ENCODE assay signal across 10 mouse cellular contexts in the genomic region with DNA sequence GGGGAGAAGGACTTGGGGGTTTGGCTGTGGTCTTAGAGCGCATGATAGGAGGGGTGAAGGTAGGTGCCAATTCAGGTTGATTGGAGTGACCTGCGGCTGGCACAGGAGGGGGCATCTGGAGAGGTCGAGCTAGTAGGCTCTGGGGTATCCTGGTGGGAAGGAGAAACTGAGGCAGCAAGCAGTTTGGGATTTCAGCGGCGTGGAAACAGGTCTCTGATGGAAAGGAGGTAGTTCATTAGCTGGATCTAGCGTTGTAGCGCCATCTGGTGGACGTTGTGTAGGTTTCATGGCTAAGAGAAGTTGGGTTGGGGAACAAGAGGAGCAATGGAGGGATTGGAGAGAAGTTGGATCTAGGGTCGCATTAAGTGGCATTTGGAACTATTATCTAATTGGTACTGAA. TPM values are rescaled to one million over a fixed set of nuclear protein-coding genes. Genes with fewer than 3 reads are reported as not detected.
DNase-seq lines count a peak whose midpoint lies in the region; ATAC-seq and TF ChIP-seq lines count a peak whose summit lies in the region.
"Had no signal": no experiment of that assay in that cellular context is flagged by ENCODE, and none has a peak within 500 bp of the region (broad histone marks: within the 10 kb centered on the region; RNA-seq: fewer than 3 reads in every experiment).

No protein-coding gene starts in this region.

- no peak for TF ChIP-seq POLR2A in liver, adult 2 months (IDR thresholded peaks at IDR 0.05; ENCODE audit: extremely low read depth, insufficient read depth, low read length)

- peak; percentile 53; the same call in 1 of the 2 replicates for TF ChIP-seq CTCF in liver, adult 2 months (IDR thresholded peaks at IDR 0.05; ENCODE audit: low read depth, low read length)

- ATAC-seq in liver, embryonic 11.5 days (replicated peaks; ENCODE audit: low FRiP score), result no peak
- ATAC-seq in megakaryocyte, adult 5-6 weeks (ENCODE audit: poor library complexity, severe bottlenecking), result 0 out of 2 replicates have a peak, but pooled peaks have one; percentile 49

- H3K79me2 ChIP-seq in liver, adult 2 months (ENCODE audit: control insufficient read depth, insufficient read depth, low read length), result no peaks in the 10 kb centered on the region

- H3K4me1 ChIP-seq in liver, adult 2 months (ENCODE audit: control insufficient read depth, insufficient read depth, low read length), result peaks cover 3% of the 10 kb centered on the region; the same call in 1 of the 2 replicates
- no peaks in the 10 kb centered on the region for H3K4me1 ChIP-seq in liver, embryonic 11.5 days (replicated peaks; ENCODE audit: control insufficient read depth, insufficient read depth, low read length)
- no peaks in the 10 kb centered on the region; the same call in 1 of the 2 replicates for H3K4me1 ChIP-seq in embryonic facial prominence, embryonic 10.5 days

- H3K4me3 ChIP-seq in liver, adult 2 months (ENCODE audit: insufficient read depth, low read depth, low read length), result no peak overlapping the region
- H3K4me3 ChIP-seq in liver, embryonic 11.5 days (ENCODE audit: low read depth, low read length), result no peak overlapping the region
- H3K4me3 ChIP-seq in embryonic facial prominence, embryonic 10.5 days, result no peak overlapping the region
- H3K4me3 ChIP-seq: megakaryocyte, embryonic 14.5 days had no signal

- H3K4me2 ChIP-seq in liver, embryonic 11.5 days, result no peak overlapping the region

- no peaks in the 10 kb centered on the region for H3K27me3 ChIP-seq in liver, adult 2 months (ENCODE audit: control insufficient read depth, insufficient read depth, low read length)
- H3K27me3 ChIP-seq in liver, embryonic 11.5 days (replicated peaks; ENCODE audit: control insufficient read depth, insufficient read depth, low read length), result no peaks in the 10 kb centered on the region
- no peaks in the 10 kb centered on the region for H3K27me3 ChIP-seq in embryonic facial prominence, embryonic 10.5 days (replicated peaks; ENCODE audit: low read depth, poor library complexity, severe bottlenecking)

- 64% methylated on average over 9 of the region's 9 CpGs for WGBS in liver, adult 2 months
- WGBS in liver, embryonic 11.5 days, result 77% methylated on average over 9 of the region's 9 CpGs
- WGBS in embryonic facial prominence, embryonic 10.5 days, result 83% methylated on average over 9 of the region's 9 CpGs

- no peaks in the 10 kb centered on the region for H3K9me3 ChIP-seq in liver, embryonic 11.5 days (ENCODE audit: control insufficient read depth, low read length)
- H3K9me3 ChIP-seq in embryonic facial prominence, embryonic 10.5 days, result peaks cover 3% of the 10 kb centered on the region; the same call in 1 of the 2 replicates
- H3K9me3 ChIP-seq: megakaryocyte, embryonic 14.5 days had no signal

- no peak overlapping the region for H3K27ac ChIP-seq in liver, adult 2 months (replicated peaks; ENCODE audit: insufficient read depth, low read depth, low read length)
- H3K27ac ChIP-seq in liver, embryonic 11.5 days (ENCODE audit: low read depth, low read length), result no peak overlapping the region
- no peak overlapping the region for H3K27ac ChIP-seq in embryonic facial prominence, embryonic 10.5 days (replicated peaks)

- DNase-seq in gastrocnemius, adult 18-20 months (ENCODE audit: low spot score), result peak; percentile 59
- no peak for DNase-seq in gastrocnemius, adult 8-10 months (ENCODE audit: low spot score in 2 of 2)
- peak; percentile 57 for DNase-seq in liver, adult 2 months (ENCODE audit: extremely low read depth, low read depth, low spot score)
- DNase-seq in liver, embryonic 11.5 days (ENCODE audit: low spot score), result no peak
- peak; percentile 30 for DNase-seq in Muller cell, postnatal 12 days (ENCODE audit: inconsistent ontology term)
- peak; percentile 66 for DNase-seq in embryonic facial prominence, embryonic 10.5 days (ENCODE audit: low spot score)
- no peak for DNase-seq in MN1 (ENCODE audit: low spot score)

- no peak overlapping the region for H3K9ac ChIP-seq in liver, adult 2 months (ENCODE audit: low read depth, low read length)
- H3K9ac ChIP-seq in liver, embryonic 11.5 days (ENCODE audit: low read depth, low read length), result no peak overlapping the region

- no peaks in the 10 kb centered on the region for H3K36me3 ChIP-seq in liver, adult 2 months (ENCODE audit: control insufficient read depth, insufficient read depth, low read length)
- H3K36me3 ChIP-seq in liver, embryonic 11.5 days (ENCODE audit: control insufficient read depth, insufficient read depth, low read length), result no peaks in the 10 kb centered on the region
- no peaks in the 10 kb centered on the region for H3K36me3 ChIP-seq in embryonic facial prominence, embryonic 10.5 days (replicated peaks)

RNA-seq across cellular contexts. Expression of a gene that starts 7.3 kb away (rescaled TPM):
- total RNA-seq in gastrocnemius, adult 18-20 months (2021), result not detected
- total RNA-seq in gastrocnemius, adult 8-10 months (2022), result not detected
- total RNA-seq in liver, adult 2 months (2014; rRNA removed), result 0.34 and 0.83 TPM in 2 replicates
- polyA plus RNA-seq in liver, adult 2 months (2012; rRNA removed), result 0.24 TPM in 1 of 2 replicates, not detected in the other
- not detected in 2 replicates for polyA plus RNA-seq in liver, embryonic 11.5 days (2014; fragmentation: Nextera tagmentation; extraction: Ambion mirVana)
- not detected in 2 replicates for polyA plus RNA-seq in embryonic facial prominence, embryonic 10.5 days (2016; fragmentation: Nextera tagmentation; extraction: Ambion mirVana)
- not detected in 2 replicates for total RNA-seq in megakaryocyte, adult 5-6 weeks (2015)
- not detected in 2 replicates for total RNA-seq in megakaryocyte, adult 5-6 weeks (2017)
- polyA plus RNA-seq: heart, embryonic 16.5 days had no signal

RNA-seq across cellular contexts. Expression of a gene that starts 21.3 kb away (rescaled TPM):
- 1 to 10 TPM; 2.8 to 4.7 TPM for total RNA-seq in gastrocnemius, adult 18-20 months (2021)
- 1 to 10 TPM; 2.1 to 3.7 (median 3.1) TPM for total RNA-seq in gastrocnemius, adult 8-10 months (2022)
- 13.1 and 15.0 TPM in 2 replicates for total RNA-seq in liver, adult 2 months (2014; rRNA removed)
- 40.7 and 46.1 TPM in 2 replicates for polyA plus RNA-seq in liver, adult 2 months (2012; rRNA removed)
- polyA plus RNA-seq in liver, embryonic 11.5 days (2014; fragmentation: Nextera tagmentation; extraction: Ambion mirVana), result 62.1 and 69.1 TPM in 2 replicates
- 40.7 and 41.8 TPM in 2 replicates for polyA plus RNA-seq in embryonic facial prominence, embryonic 10.5 days (2016; fragmentation: Nextera tagmentation; extraction: Ambion mirVana)
- 77.1 and 79.0 TPM in 2 replicates for total RNA-seq in megakaryocyte, adult 5-6 weeks (2015)
- 79.7 and 97.2 TPM in 2 replicates for total RNA-seq in megakaryocyte, adult 5-6 weeks (2017)

RNA-seq across cellular contexts. Expression of a gene that starts 27.5 kb away (rescaled TPM):
- under 1 TPM in 1 of 2 experiments, not detected in 1; 0.78 TPM for total RNA-seq in gastrocnemius, adult 18-20 months (2021)
- not detected for total RNA-seq in gastrocnemius, adult 8-10 months (2022)
- 80.9 and 238 TPM in 2 replicates for total RNA-seq in liver, adult 2 months (2014; rRNA removed)
- polyA plus RNA-seq in liver, adult 2 months (2012; rRNA removed), result 3.6 and 4.8 TPM in 2 replicates
- polyA plus RNA-seq in liver, embryonic 11.5 days (2014; fragmentation: Nextera tagmentation; extraction: Ambion mirVana), result not detected in 2 replicates
- not detected in 2 replicates for polyA plus RNA-seq in embryonic facial prominence, embryonic 10.5 days (2016; fragmentation: Nextera tagmentation; extraction: Ambion mirVana)
- total RNA-seq in megakaryocyte, adult 5-6 weeks (2015), result not detected in 2 replicates
- total RNA-seq in megakaryocyte, adult 5-6 weeks (2017), result not detected in 2 replicates

Comparison
In these comparisons a context has a peak if more than half of its experiments do, and no peak if none do; other contexts are left out.
1. DNase-seq: peak in gastrocnemius, adult 18-20 months (single experiment), liver, adult 2 months (single experiment), Muller cell, postnatal 12 days (single experiment) and embryonic facial prominence, embryonic 10.5 days (single experiment); none in gastrocnemius, adult 8-10 months (0 of 2), liver, embryonic 11.5 days (single experiment) and MN1 (single experiment).
2. RNA of a gene that starts 27.5 kb away (total RNA-seq): 80.9 to 238 TPM in liver, adult 2 months; 0.78 TPM in gastrocnemius, adult 18-20 months, not detected in gastrocnemius, adult 8-10 months and not detected in megakaryocyte, adult 5-6 weeks; every median in the first group is over 10 times any median in the second.